Mouse (Mus musculus) naive thymus-derived CD4-positive, alpha-beta T cell, adult 2 months (primary cell): ENCODE data around the gene Rhbdf1.

Experiments
- DNase-seq: peaks from one replicate; pipeline ENCODE4 v3.0.0-alpha.2; 2011; ENCODE audit warnings: low read depth

The Rhbdf1 gene

GRCm38 (mm10) chr11:32189434-32189833 lies 32.7 kb downstream of the Rhbdf1 start:
- DNase-seq = no peak

DNA sequence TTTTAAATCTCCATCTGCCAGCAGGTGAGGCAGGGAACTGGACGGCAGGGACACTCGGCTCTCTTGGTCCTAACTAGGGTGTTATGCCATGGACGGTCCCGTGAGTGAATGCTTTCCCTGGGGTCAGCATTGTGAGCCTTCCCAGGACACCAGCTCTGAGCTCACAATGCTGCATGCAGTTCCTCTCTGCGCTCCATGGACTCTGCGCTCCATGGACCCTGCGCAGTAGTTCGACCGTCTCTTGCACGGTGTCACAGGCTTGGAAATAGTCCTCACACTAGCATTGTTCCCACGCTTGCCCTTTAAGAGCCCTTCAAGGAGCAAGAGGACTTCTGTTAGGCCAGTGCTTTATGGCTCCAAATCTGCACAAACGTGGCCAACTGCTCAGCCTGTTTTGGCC lies 33.2 kb downstream of the Rhbdf1 start:
- DNase-seq = no peak

DNA sequence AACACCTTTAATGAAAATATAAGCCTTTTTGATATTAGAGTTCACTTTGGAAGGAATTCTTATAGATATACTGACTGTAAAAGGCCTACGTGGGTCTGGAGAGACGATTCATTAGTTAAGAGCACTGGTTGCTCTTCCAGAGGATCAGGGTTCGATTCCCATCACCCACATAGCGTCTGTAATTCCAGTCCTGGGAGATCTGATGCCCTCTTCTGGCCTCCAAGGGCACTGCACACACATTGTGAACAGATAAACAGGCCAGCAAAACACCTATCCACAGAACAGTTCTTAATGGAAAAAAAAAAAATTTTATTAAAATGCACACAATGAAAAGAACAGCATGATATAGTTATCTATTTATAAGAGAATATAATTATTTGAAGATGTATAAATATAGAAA lies 34.8 kb downstream of the Rhbdf1 start:
- no peak for DNase-seq

DNA sequence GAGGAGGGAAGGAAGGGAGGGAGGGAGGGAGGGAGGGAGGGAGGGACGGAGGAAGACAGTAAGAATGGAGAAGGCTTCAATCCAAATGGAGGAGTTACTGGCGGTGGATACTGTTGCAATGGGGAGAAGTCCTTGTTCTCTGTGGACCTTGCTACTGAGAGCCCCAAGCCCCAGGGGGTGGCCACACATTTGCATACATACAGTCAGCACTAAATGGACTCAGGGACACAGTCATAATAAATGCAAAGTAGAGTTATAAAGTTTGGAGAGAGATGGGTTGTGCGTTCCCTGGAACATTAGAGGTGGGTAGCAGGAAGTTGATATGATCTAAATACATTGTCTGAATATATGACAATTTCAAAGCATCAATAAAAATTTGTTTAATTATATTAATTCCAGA lies 36.1 kb downstream of the Rhbdf1 start:
- DNase-seq = no peak

GRCm38 (mm10) chr11:32184469-32184868 lies 37.6 kb downstream of the Rhbdf1 start:
- no peak for DNase-seq

GRCm38 (mm10) chr11:32181973-32182868 lies 39.9 kb downstream of the Rhbdf1 start:
- peak; percentile 85 for DNase-seq

GRCm38 (mm10) chr11:32181246-32181645 lies 40.9 kb downstream of the Rhbdf1 start:
- no peak for DNase-seq

GRCm38 (mm10) chr11:32178506-32178905 lies 43.6 kb downstream of the Rhbdf1 start:
- no peak for DNase-seq

GRCm38 (mm10) chr11:32166683-32167082 lies 55.4 kb downstream of the Rhbdf1 start:
- DNase-seq = no peak

DNA sequence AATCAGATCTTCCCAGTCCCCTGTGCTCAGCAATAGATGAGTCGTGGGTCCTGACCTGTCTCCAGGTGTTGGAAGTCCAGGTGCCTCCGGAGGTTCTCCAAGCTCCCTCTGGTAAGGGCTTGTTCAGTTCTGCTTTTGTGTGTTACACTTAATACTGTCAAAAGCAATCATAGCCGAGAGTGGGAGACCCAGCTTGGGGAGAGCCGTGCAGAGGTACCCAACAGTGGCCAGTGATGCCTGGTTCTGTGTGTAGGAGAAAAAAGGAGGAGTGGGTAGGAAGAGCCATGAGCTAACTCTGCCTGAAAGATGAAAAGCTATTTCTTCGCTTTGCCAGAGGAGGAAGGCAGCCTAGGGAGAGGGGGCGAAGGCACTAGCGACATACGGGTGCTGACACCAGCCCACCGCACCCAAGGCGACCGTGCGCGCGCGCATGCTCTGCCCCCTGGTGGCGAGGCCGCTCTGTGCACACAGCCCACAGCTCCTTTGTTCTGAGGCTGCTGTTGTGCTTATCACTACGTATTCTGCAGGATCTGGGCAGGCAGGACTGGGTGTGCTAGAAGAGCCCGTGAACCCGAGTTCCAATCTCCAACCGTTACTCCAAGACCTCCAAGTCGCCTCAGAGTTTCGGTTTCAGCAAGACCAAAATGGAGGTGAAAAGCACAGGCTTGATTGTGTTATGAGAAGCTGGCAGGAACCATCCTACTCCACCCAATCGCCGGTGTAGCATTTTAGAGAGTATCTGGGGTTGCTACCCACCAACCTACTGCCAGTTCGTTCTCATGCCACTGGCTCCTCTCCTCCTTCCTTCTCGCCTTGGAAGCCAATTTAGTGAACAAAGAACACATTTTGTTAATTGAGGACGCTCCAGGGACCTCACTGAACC lies 59.9 kb downstream of the Rhbdf1 start:
- peak; percentile 90 for DNase-seq

DNA sequence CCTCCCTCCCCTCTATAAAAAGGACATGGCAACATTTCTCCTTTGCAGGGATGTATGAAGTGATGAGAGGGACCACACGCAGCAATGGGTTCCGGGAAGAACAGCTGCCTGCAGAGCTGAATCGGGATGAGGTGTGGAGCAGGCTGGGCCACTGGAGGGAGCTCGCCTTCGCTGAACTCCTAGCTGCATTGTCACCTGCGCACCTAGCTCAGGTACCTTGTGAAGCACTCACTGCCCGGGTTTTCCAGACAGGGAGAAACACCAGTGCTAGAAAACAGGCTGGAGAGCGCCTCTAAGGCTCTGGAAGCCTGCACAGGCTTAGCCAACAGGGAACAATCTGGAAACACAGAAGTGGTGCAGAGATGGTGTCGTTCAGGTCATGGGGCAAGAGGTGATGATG lies 60.6 kb downstream of the Rhbdf1 start:
- no peak for DNase-seq

DNA sequence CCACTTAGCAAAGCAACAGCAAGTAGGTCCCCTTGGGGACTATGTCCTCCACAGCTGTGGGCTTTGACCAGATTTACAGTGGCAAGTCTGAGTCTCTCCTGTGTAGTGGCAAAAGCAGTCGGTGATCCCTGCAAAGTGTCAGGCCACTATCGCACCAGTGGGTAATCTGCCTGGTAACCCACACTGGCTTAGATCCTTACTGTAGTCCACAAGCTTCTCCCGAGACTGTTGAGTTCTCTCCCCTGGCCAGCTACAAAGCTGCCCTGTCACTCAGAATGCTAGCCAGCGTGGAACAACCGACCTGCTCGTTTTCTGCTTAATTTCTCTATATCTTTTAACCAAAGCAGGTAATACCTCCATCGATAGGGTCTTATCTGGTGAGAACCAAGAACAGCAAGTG lies 61.8 kb downstream of the Rhbdf1 start:
- no peak for DNase-seq
